8 mouse cellular contexts compared by ENCODE assay signal in genomic region chr16:56036501-56036900, GRCm38 (mm10). TPM values are rescaled to one million over a fixed set of nuclear protein-coding genes. Genes with fewer than 3 reads are reported as not detected.
DNase-seq lines count a peak whose midpoint lies in the region; ATAC-seq and TF ChIP-seq lines count a peak whose summit lies in the region.

No protein-coding gene starts in this region.

- H3K9me3 ChIP-seq in lung, embryonic 14.5 days (ENCODE audit: low read depth, low read length), result no peaks in the 10 kb centered on the region
- no peaks in the 10 kb centered on the region for H3K9me3 ChIP-seq in intestine, embryonic 15.5 days
- H3K9me3 ChIP-seq in neural tube, embryonic 14.5 days (ENCODE audit: control insufficient read depth, low read length), result no peaks in the 10 kb centered on the region

- peak overlapping the region; percentile 72 for H3K4me3 ChIP-seq in lung, embryonic 14.5 days (ENCODE audit: low read depth, low read length)
- H3K4me3 ChIP-seq in cortical plate, adult 2 months (ENCODE audit: insufficient read depth, low read length), result peak overlapping the region; percentile 5; the same call in 1 of the 2 replicates
- H3K4me3 ChIP-seq in intestine, embryonic 15.5 days (replicated peaks), result peak overlapping the region; percentile 68
- peak overlapping the region; percentile 88 for H3K4me3 ChIP-seq in neural tube, embryonic 14.5 days (ENCODE audit: low read depth, low read length)

- ATAC-seq in lung, embryonic 14.5 days (ENCODE audit: insufficient read depth), result no peak
- no peak for ATAC-seq in intestine, embryonic 15.5 days
- ATAC-seq in neural tube, embryonic 14.5 days (ENCODE audit: low read depth), result no peak

- no peak for TF ChIP-seq POLR2A in cortical plate, adult 2 months (IDR thresholded peaks at IDR 0.05; ENCODE audit: extremely low read depth, insufficient read depth, low read length)

- H3K27me3 ChIP-seq in lung, embryonic 14.5 days (ENCODE audit: insufficient read depth, low read length), result no peaks in the 10 kb centered on the region
- H3K27me3 ChIP-seq in intestine, embryonic 15.5 days (replicated peaks), result no peaks in the 10 kb centered on the region
- no peaks in the 10 kb centered on the region for H3K27me3 ChIP-seq in neural tube, embryonic 14.5 days (ENCODE audit: control insufficient read depth, insufficient read depth, low read length)

- H3K4me1 ChIP-seq in lung, embryonic 14.5 days (ENCODE audit: insufficient read depth), result 0 out of 2 replicates have a peak, but pooled peaks cover 6% of the 10 kb centered on the region
- H3K4me1 ChIP-seq in cortical plate, adult 2 months (ENCODE audit: control insufficient read depth, insufficient read depth, low read length), result peaks cover 4% of the 10 kb centered on the region
- H3K4me1 ChIP-seq in intestine, embryonic 15.5 days (replicated peaks), result peaks cover 6% of the 10 kb centered on the region
- H3K4me1 ChIP-seq in neural tube, embryonic 14.5 days (ENCODE audit: control insufficient read depth, insufficient read depth, low read length), result peaks cover 11% of the 10 kb centered on the region

- peaks cover 40% of the 10 kb centered on the region for H3K36me3 ChIP-seq in lung, embryonic 14.5 days (ENCODE audit: insufficient read depth)
- peaks cover 2% of the 10 kb centered on the region; the same call in 1 of the 2 replicates for H3K36me3 ChIP-seq in intestine, embryonic 15.5 days
- peaks cover 9% of the 10 kb centered on the region; the same call in 1 of the 2 replicates for H3K36me3 ChIP-seq in neural tube, embryonic 14.5 days (ENCODE audit: control insufficient read depth, insufficient read depth, low read length)

- WGBS in lung, embryonic 14.5 days, result 48% methylated on average over 6 of the region's 6 CpGs
- WGBS in intestine, embryonic 15.5 days, result 52% methylated on average over 6 of the region's 6 CpGs
- WGBS in neural tube, embryonic 14.5 days, result 67% methylated on average over 6 of the region's 6 CpGs

- no peak overlapping the region for H3K27ac ChIP-seq in lung, embryonic 14.5 days (ENCODE audit: low read depth)
- H3K27ac ChIP-seq in cortical plate, adult 2 months (ENCODE audit: insufficient read depth, low read length), result no peak overlapping the region
- H3K27ac ChIP-seq in intestine, embryonic 15.5 days, result no peak overlapping the region
- no peak overlapping the region for H3K27ac ChIP-seq in neural tube, embryonic 14.5 days (ENCODE audit: low read depth, low read length)

- peak overlapping the region; percentile 81 for H3K9ac ChIP-seq in lung, embryonic 14.5 days
- peak overlapping the region; percentile 90 for H3K9ac ChIP-seq in intestine, embryonic 15.5 days
- peak overlapping the region; percentile 84; the same call in 1 of the 2 replicates for H3K9ac ChIP-seq in neural tube, embryonic 14.5 days (replicated peaks; ENCODE audit: low read depth, low read length)

- no peak for TF ChIP-seq CTCF in lung, embryonic 14.5 days (IDR thresholded peaks at IDR 0.05; ENCODE audit: low read depth)
- TF ChIP-seq CTCF in cortical plate, adult 2 months (IDR thresholded peaks at IDR 0.05; ENCODE audit: extremely low read depth, insufficient read depth, low read length), result no peak

- H3K4me2 ChIP-seq in lung, embryonic 14.5 days, result peak overlapping the region; percentile 89
- peak overlapping the region; percentile 66 for H3K4me2 ChIP-seq in intestine, embryonic 15.5 days (replicated peaks)
- peak overlapping the region; percentile 66 for H3K4me2 ChIP-seq in neural tube, embryonic 14.5 days (ENCODE audit: low read depth, low read length)

- DNase-seq in lung, embryonic 14.5 days, result peak; percentile 14
- no peak for DNase-seq in lung, adult 18-20 months
- DNase-seq in ovary, postnatal 14 days (ENCODE audit: low spot score), result no peak
- DNase-seq in natural killer cell, adult 2 months (ENCODE audit: low spot score in 2 of 2), result no peak
- DNase-seq in spleen, postnatal 10 days (ENCODE audit: low spot score in 2 of 2), result no peak

RNA-seq across cellular contexts. Expression of gene Trmt10c, which starts 1.1 kb away (rescaled TPM):
- polyA plus RNA-seq in lung, embryonic 14.5 days (2014; fragmentation: Nextera tagmentation; extraction: Ambion mirVana), result 27.5 and 30.2 TPM in 2 replicates
- 5.7 and 6.0 TPM in 2 replicates for polyA plus RNA-seq in cortical plate, adult 2 months (2012; rRNA removed)
- polyA plus RNA-seq in intestine, embryonic 15.5 days (2015; fragmentation: Nextera tagmentation; extraction: Ambion mirVana), result 26.4 and 32.3 TPM in 2 replicates
- polyA plus RNA-seq in neural tube, embryonic 14.5 days (2014; fragmentation: Nextera tagmentation; extraction: Ambion mirVana), result 21.5 and 23.8 TPM in 2 replicates

RNA-seq across cellular contexts. Expression of gene Pcnp, which starts 7.0 kb away (rescaled TPM):
- 231 and 252 TPM in 2 replicates for polyA plus RNA-seq in lung, embryonic 14.5 days (2014; fragmentation: Nextera tagmentation; extraction: Ambion mirVana)
- polyA plus RNA-seq in cortical plate, adult 2 months (2012; rRNA removed), result 129 and 130 TPM in 2 replicates
- polyA plus RNA-seq in intestine, embryonic 15.5 days (2015; fragmentation: Nextera tagmentation; extraction: Ambion mirVana), result 189 and 209 TPM in 2 replicates
- polyA plus RNA-seq in neural tube, embryonic 14.5 days (2014; fragmentation: Nextera tagmentation; extraction: Ambion mirVana), result 197 and 228 TPM in 2 replicates

RNA-seq across cellular contexts. Expression of gene Senp7, which starts 11.6 kb away (rescaled TPM):
- 29.6 and 30.3 TPM in 2 replicates for polyA plus RNA-seq in lung, embryonic 14.5 days (2014; fragmentation: Nextera tagmentation; extraction: Ambion mirVana)
- polyA plus RNA-seq in cortical plate, adult 2 months (2012; rRNA removed), result 25.1 and 25.2 TPM in 2 replicates
- 21.3 and 21.6 TPM in 2 replicates for polyA plus RNA-seq in intestine, embryonic 15.5 days (2015; fragmentation: Nextera tagmentation; extraction: Ambion mirVana)
- 62.4 and 73.6 TPM in 2 replicates for polyA plus RNA-seq in neural tube, embryonic 14.5 days (2014; fragmentation: Nextera tagmentation; extraction: Ambion mirVana)

Comparison
In these comparisons a context has a peak if more than half of its experiments do, and no peak if none do; other contexts are left out.
1. H3K4me3 ChIP-seq: peak in every context shown above with its lines; median percentile 88 in neural tube, embryonic 14.5 days; 72 in lung, embryonic 14.5 days; 68 in intestine, embryonic 15.5 days; 5 in cortical plate, adult 2 months.